In the genomic region with DNA sequence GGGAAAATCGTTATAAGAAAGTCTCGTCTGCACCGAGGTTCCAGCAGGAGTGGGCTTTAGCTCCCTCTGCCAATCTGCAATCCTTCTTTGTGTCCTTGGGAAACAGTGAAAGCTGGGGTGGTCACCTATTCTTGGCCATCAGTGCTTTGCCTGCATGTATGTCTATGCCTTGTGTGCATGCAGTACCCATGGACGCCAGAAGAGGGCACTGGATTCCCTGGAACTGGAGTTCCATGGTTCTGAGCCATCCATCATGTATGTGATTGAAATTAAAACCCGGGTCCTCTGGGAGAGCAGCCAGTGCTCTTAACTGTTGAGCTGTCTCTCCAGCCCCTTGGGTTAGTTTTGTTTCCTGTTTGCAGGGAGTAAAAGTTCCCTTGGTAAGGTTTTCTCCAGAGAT, we compare ENCODE assay signal across 10 mouse cellular contexts.
A peak's percentile ranks its signal among the peaks of the same experiment; 100 is the strongest.
DNase-seq lines count a peak whose midpoint lies in the region; ATAC-seq and TF ChIP-seq lines count a peak whose summit lies in the region.
"Had no signal": no experiment of that assay in that cellular context is flagged by ENCODE, and none has a peak within 500 bp of the region (broad histone marks: within the 10 kb centered on the region; RNA-seq: fewer than 3 reads in every experiment).

No protein-coding gene starts in this region.

- no peak for ATAC-seq in liver, embryonic 11.5 days (replicated peaks; ENCODE audit: low FRiP score)
- no peak for ATAC-seq in monocyte, adult 5-6 weeks (replicated peaks; ENCODE audit: insufficient number of reproducible peaks, low FRiP score, low TSS enrichment, poor library complexity, severe bottlenecking)

- peak; percentile 57 for TF ChIP-seq CTCF in bone marrow, adult 2 months (IDR thresholded peaks at IDR 0.05; ENCODE audit: control insufficient read depth, insufficient read depth, low read length)

- no peak overlapping the region for H3K9ac ChIP-seq in liver, embryonic 11.5 days (ENCODE audit: low read depth, low read length)
- H3K9ac ChIP-seq: embryonic facial prominence, embryonic 12.5 days had no signal

- H3K9me3 ChIP-seq in liver, embryonic 11.5 days (ENCODE audit: control insufficient read depth, low read length) = no peaks in the 10 kb centered on the region
- H3K9me3 ChIP-seq: embryonic facial prominence, embryonic 12.5 days had no signal

- H3K4me2 ChIP-seq in liver, embryonic 11.5 days = no peak overlapping the region
- H3K4me2 ChIP-seq: embryonic facial prominence, embryonic 12.5 days had no signal

- 62% methylated on average over 5 of the region's 5 CpGs for WGBS in liver, embryonic 11.5 days
- 70% methylated on average over 5 of the region's 5 CpGs for WGBS in bone marrow, adult 2 months

- no peak overlapping the region for H3K4me3 ChIP-seq in liver, embryonic 11.5 days (ENCODE audit: low read depth, low read length)
- H3K4me3 ChIP-seq in bone marrow, adult 2 months (replicated peaks; ENCODE audit: control insufficient read depth, low read depth, low read length) = no peak overlapping the region
- H3K4me3 ChIP-seq: embryonic facial prominence, embryonic 12.5 days; megakaryocyte, embryonic 14.5 days had no signal

- TF ChIP-seq POLR2A in bone marrow, adult 2 months (IDR thresholded peaks at IDR 0.05; ENCODE audit: borderline replicate concordance, control insufficient read depth, low read depth, low read length) = no peak

- DNase-seq in cerebellum, postnatal 14 days = peak; percentile 31 to 57
- no peak for DNase-seq in cerebellum, adult 11 months
- peak; percentile 46 for DNase-seq in liver
- no peak for DNase-seq in liver, embryonic 11.5 days (ENCODE audit: low spot score)
- DNase-seq in retina, embryonic 14.5 days (ENCODE audit: low spot score) = peak; percentile 51
- DNase-seq in urinary bladder, postnatal 25 days (ENCODE audit: low spot score) = no peak

- H3K4me1 ChIP-seq in liver, embryonic 11.5 days (replicated peaks; ENCODE audit: control insufficient read depth, insufficient read depth, low read length) = no peaks in the 10 kb centered on the region
- no peaks in the 10 kb centered on the region for H3K4me1 ChIP-seq in bone marrow, adult 2 months (ENCODE audit: control insufficient read depth, insufficient read depth, low read length)
- H3K4me1 ChIP-seq: embryonic facial prominence, embryonic 12.5 days had no signal

- H3K27me3 ChIP-seq in liver, embryonic 11.5 days (replicated peaks; ENCODE audit: control insufficient read depth, insufficient read depth, low read length) = no peaks in the 10 kb centered on the region
- H3K27me3 ChIP-seq: embryonic facial prominence, embryonic 12.5 days had no signal

- H3K27ac ChIP-seq in liver, embryonic 11.5 days (ENCODE audit: low read depth, low read length) = no peak overlapping the region
- no peak overlapping the region for H3K27ac ChIP-seq in bone marrow, adult 2 months (ENCODE audit: control insufficient read depth, insufficient read depth, low read depth, low read length, poor library complexity)
- H3K27ac ChIP-seq: embryonic facial prominence, embryonic 12.5 days had no signal

- no peaks in the 10 kb centered on the region for H3K36me3 ChIP-seq in liver, embryonic 11.5 days (ENCODE audit: control insufficient read depth, insufficient read depth, low read length)
- H3K36me3 ChIP-seq: embryonic facial prominence, embryonic 12.5 days had no signal

Comparison
In these comparisons a context has a peak if more than half of its experiments do, and no peak if none do; other contexts are left out.
1. DNase-seq: peak in cerebellum, postnatal 14 days (2 of 2), liver (single experiment) and retina, embryonic 14.5 days (single experiment); none in cerebellum, adult 11 months (single experiment), liver, embryonic 11.5 days (single experiment) and urinary bladder, postnatal 25 days (single experiment).